Mouse (Mus musculus): ENCODE results near the gene Pigq.

Pigq gene

GRCm38 (mm10) chr17:25964271-25964670 lies 19.5 kb upstream of the Pigq start:
- POLR2A ChIA-PET = interaction anchor here in 2 of 4 experiments (0.9 to 2.9 kb wide), 9 partner anchors 8 to 237 kb away, joined by 3 to 11 read pairs (median 3); partner anchors contain the start of genes Capn15 (in 1 of the 2), Chtf18 (in 1 of the 2) and Rpusd1 (in 1 of the 2)
- CTCF ChIA-PET = interaction anchor here in 3 of 4 experiments (0.6 to 1.4 kb wide), 4 partner anchors 45 to 1267 kb away, joined by 3 to 4 read pairs (median 3); no protein-coding TSS in a partner anchor

- ChIA-PET CTCF (interaction anchor here in 2 of 4 experiments (0.9 to 1.6 kb wide), 3 partner anchors 14 to 88 kb away, joined by 3 to 4 read pairs (median 3); no protein-coding TSS in a partner anchor), POLR2A (interaction anchor here in 2 of 4 experiments (0.7 to 2.9 kb wide), 5 partner anchors 10 to 29 kb away, joined by 3 to 11 read pairs (median 3); partner anchors contain the start of gene Capn15 (in 2 of the 2))
Observed at GRCm38 (mm10) chr17:25962413-25962905, 17.7 kb upstream of the Pigq start.

DNA sequence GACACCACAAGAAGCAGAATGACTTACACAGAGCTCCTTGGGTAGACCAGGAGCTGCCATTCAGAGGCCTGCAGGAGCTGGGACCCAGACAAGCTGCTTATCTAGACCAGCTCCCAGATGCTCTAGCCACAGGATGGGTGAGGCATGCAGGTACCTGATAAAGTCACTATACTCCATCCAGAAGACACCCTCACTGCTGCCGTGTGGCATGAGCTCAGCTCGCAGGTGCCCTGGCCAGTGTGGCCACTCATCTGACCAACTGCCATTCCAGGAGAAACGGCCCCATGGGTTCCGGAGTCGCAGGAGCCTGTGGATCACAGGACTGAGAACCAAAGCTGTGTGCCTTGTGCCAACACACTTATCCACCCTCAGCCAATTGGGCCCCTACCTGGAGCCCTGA lies 16.8 kb upstream of the Pigq start:
- ChIA-PET CTCF (interaction anchor here in 2 of 4 experiments (0.6 to 1.6 kb wide), 3 partner anchors 13 to 67 kb away, joined by 3 to 4 read pairs (median 3); no protein-coding TSS in a partner anchor), POLR2A (interaction anchor here in 2 of 4 experiments (1.2 to 1.6 kb wide), 4 partner anchors 10 to 29 kb away, joined by 3 to 4 read pairs (median 3); partner anchors contain the start of gene Capn15 (in 1 of the 2))

- POLR2A ChIA-PET = interaction anchor here in 1 of 4 experiments (0.6 to 1.2 kb wide), 3 partner anchors 9 to 71 kb away, joined by 3 to 4 read pairs (median 3); no protein-coding TSS in a partner anchor
- CTCF ChIA-PET = interaction anchor here in 1 of 4 experiments (0.7 kb wide), 1 partner anchor 50 kb away, joined by 3 read pairs; no protein-coding TSS in a partner anchor
Observed at GRCm38 (mm10) chr17:25959630-25960467, 15.1 kb upstream of the Pigq start.

- ChIA-PET CTCF (interaction anchor here in 1 of 4 experiments (1.1 kb wide), 1 partner anchor 65 kb away, joined by 4 read pairs; no protein-coding TSS in a partner anchor), POLR2A (interaction anchor here in 2 of 4 experiments (0.6 to 1.6 kb wide), 6 partner anchors 12 to 180 kb away, joined by 3 to 7 read pairs (median 3); partner anchors contain the start of gene Axin1 (in 1 of the 2))
Observed at GRCm38 (mm10) chr17:25958771-25959494, 14.2 kb upstream of the Pigq start.

DNA sequence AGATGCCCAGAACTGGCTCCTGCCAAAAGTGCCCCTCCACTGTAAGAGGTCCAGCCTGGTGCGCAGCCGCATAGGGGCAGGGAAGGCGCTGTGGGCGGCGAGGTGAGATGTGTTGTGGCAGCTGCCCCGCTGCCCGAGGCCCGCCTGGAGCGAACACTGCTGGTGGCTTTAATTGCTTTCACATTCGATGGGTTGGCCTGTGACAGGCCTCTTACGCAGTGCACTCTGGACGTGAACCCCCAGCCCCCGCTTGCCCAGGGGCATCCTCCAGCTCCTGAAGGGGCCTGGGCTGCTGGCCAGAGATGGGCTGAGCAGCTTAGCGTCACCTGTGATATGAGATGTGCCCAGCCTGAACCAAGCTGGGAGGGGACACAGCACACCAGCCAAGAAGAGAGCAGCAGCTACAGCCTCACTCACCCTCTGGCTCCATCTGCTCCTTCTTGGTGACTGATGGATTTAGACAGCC lies 12.9 kb upstream of the Pigq start:
- ChIA-PET CTCF (interaction anchor here in 1 of 4 experiments (1.1 kb wide), 1 partner anchor 64 kb away, joined by 4 read pairs; no protein-coding TSS in a partner anchor), POLR2A (interaction anchor here in 2 of 4 experiments (0.8 to 1.6 kb wide), 5 partner anchors 10 to 181 kb away, joined by 3 to 7 read pairs (median 3); partner anchors contain the start of genes Axin1 (in 1 of the 2), Capn15 (in 1 of the 2) and Stub1 (in 1 of the 2))

DNA sequence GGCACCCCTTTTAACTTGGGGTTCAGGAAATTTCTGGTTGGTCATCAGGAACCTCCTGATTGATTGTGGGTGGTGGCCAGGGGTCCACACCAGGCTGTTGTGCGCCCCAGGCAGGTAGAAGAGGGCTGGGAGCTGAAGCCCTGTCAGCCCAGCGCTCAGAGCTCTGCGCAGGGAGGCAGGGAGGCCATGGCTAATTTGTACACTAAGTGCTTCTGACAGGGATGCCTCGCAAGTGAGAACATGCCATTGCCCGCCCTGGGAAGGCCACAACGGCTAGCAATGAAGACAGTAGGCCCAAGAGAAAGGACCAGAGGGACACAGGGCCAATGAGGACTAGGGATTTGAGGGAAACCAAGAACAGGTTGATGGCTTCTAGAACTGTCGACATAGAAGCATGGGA lies 11.9 kb upstream of the Pigq start:
- ChIA-PET POLR2A (interaction anchor here in 1 of 4 experiments (1.1 kb wide), 1 partner anchor 124 kb away, joined by 3 read pairs; the partner anchor contains the start of gene Stub1), CTCF (no interaction called here)

DNA sequence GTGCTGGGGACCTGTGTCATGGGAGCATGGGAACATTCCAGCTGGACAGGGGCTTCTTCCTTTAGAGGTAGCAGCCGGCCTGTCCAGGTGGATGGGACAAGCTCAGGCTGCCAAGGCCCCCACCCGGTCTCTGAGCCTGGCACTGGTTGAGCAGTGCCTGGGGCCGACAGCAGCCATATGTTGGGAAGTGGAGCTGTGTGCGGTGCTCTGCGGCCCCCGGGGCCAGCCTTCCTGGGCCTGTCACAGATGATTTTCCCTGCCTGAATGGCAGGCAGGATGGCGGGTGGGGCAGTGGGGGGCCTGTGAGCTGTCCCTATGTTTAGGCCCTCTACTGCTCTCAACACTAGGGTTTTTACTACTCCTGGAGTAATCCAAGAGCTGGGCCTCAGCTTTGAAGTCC lies 11.5 kb upstream of the Pigq start:
- POLR2A ChIA-PET = no interaction called here
- CTCF ChIA-PET = interaction anchor here in 1 of 4 experiments (0.6 kb wide), 1 partner anchor 939 kb away, joined by 3 read pairs; no protein-coding TSS in a partner anchor

- ChIA-PET CTCF (interaction anchor here in 1 of 4 experiments (0.6 kb wide), 2 partner anchors 381 to 940 kb away, joined by 3 to 23 read pairs; no protein-coding TSS in a partner anchor), POLR2A (no interaction called here)
Observed at GRCm38 (mm10) chr17:25955736-25956135, 11.0 kb upstream of the Pigq start.

DNA sequence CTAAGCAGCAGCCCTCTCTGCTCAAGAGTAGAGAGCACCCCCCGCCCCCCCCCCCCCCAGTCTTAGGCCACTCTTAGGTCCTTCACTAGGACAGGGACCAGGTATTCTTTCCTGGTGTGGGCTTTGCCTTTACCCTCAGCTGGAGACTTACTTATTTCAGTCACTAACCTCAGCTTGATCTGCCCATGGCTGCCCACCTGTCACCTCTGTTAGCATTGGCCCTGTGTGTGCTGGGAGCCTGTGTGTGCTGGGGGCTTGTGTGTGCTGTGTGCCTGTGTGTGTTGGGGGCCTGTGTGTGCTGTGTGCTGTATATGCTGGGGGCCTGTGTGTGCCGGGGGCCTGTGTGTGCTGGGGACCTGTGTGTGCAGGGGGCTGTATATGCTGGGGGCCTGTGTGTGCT lies 9.9 kb upstream of the Pigq start:
- CTCF ChIA-PET = interaction anchor here in 2 of 4 experiments (0.6 to 1.4 kb wide), 2 partner anchors 57 to 86 kb away, joined by 3 to 5 read pairs; no protein-coding TSS in a partner anchor
- POLR2A ChIA-PET = interaction anchor here in 2 of 4 experiments (0.6 to 5.9 kb wide), 5 partner anchors 10 to 1060 kb away, joined by 3 to 27 read pairs (median 3); partner anchors contain the start of genes Eme2 (in 1 of the 2), Mrps34 (in 1 of the 2), Nhlrc4 (in 1 of the 2) and Pigq (in 1 of the 2)

DNA sequence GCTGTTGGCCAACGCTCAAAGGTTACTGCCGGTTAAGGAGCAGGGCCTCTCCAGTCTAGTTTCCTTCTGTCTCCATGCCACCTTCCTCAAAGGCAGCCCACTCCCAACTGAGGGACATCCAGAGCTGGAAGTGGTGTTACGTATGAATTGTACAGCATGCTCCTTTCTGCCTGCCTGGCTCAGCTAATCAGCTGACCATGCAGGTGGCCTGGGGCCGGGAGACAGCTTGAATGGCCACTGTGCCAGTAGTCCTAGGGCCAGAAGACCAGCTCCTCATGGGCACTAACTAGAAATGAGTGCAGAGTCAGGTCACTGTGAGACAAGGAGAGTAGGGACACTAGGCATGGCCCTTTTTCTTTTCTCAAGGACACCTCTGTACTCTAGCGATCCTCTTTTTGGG lies 8.4 kb upstream of the Pigq start:
- ChIA-PET CTCF (no interaction called here), POLR2A (interaction anchor here in 3 of 4 experiments (0.7 to 5.9 kb wide), 4 partner anchors 11 to 160 kb away, joined by 3 to 27 read pairs (median 3); no protein-coding TSS in a partner anchor)

DNA sequence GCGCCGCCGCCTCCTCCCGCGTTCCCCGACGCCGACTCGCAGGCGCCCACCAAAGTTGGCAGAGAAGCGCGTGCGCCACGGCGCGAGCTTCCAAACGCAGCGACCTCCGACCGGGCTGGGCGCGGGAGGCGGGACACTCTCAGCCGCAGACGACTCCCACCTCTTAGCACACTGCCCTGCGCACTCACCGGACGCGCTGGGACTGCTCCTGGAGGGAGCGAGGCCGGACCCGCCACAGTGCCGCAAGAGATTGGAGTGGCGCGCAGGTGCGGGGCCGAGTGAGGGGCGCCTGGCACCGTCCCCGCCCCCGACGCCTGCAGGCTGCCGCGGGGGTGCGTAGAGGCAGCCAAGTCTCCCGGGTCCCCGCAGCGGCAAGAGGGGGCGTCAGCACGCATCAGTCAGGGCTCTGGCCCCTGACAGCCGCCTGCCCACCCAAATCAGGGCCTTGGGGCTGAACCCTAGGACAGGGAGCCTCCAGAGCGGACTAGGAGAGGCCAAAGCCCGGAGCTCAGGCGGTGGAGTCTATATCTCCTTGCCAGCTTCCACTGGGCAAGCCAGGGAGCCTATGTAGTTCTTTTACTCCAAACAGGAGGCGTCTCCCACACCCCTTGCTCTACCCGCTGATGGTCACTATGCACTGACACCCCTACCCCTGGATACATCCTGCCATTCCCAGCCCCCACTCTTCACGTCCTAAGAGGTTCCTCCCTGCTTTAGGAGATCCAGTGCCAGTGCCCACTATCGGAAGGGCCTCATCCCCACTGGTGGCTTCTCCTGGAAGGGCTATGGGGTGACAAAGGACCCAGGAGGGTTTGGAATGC lies 7.3 kb upstream of the Pigq start, which contains the start of gene A930017K11Rik:
Gene A930017K11Rik, minus strand, starts transcription at position 763 of the 821 bp plus-strand sequence.
- ChIA-PET CTCF (interaction anchor here in 3 of 4 experiments (0.6 to 2.1 kb wide), 7 partner anchors 12 to 220 kb away, joined by 3 to 5 read pairs (median 4); no protein-coding TSS in a partner anchor), POLR2A (interaction anchor here in 3 of 4 experiments (0.6 to 5.9 kb wide), 12 partner anchors 10 to 119 kb away, joined by 3 to 27 read pairs (median 4); partner anchors contain the start of gene Stub1 (in 1 of the 3))

DNA sequence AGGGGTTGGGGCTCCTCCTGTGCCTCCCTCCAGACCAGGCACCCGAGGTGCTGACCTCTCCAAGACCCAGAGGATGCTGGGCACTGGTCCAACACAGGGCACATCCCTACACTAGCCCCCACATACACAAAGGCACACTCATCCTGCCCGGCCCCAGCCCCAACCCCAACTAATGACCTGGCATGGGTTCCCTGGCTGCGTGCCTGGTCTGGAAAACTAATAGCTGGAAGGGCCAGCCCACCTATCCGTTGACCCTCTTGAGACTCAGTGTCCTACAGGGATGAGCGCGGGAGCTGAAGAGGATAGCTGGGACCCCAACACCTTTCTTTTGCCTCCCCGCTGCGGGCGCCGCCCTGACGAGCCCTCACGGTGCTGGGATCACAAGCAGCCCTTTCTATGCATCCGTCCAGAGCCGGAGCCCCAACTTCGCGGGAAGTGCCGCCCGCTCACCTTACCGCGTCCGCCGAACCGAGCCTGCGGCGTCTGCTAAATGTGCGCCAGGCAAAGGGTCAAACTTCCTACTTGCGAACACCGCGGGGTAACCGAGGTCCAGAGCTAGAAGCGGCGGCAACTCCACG lies 6.6 kb upstream of the Pigq start:
- POLR2A ChIA-PET = interaction anchor here in 3 of 4 experiments (0.6 to 5.9 kb wide), 15 partner anchors 9 to 150 kb away, joined by 3 to 27 read pairs (median 4); partner anchors contain the start of gene Stub1 (in 1 of the 3)
- CTCF ChIA-PET = interaction anchor here (0.6 to 2.1 kb wide), 8 partner anchors 11 to 310 kb away, joined by 3 to 5 read pairs (median 4); no protein-coding TSS in a partner anchor

- POLR2A ChIA-PET = interaction anchor here in 2 of 4 experiments (0.6 to 5.9 kb wide), 12 partner anchors 8 to 150 kb away, joined by 3 to 27 read pairs (median 4); no protein-coding TSS in a partner anchor
- CTCF ChIA-PET = interaction anchor here in 3 of 4 experiments (0.6 to 2.1 kb wide), 6 partner anchors 10 to 311 kb away, joined by 3 to 5 read pairs (median 4); no protein-coding TSS in a partner anchor
Observed at GRCm38 (mm10) chr17:25950706-25951105, 6.0 kb upstream of the Pigq start.

DNA sequence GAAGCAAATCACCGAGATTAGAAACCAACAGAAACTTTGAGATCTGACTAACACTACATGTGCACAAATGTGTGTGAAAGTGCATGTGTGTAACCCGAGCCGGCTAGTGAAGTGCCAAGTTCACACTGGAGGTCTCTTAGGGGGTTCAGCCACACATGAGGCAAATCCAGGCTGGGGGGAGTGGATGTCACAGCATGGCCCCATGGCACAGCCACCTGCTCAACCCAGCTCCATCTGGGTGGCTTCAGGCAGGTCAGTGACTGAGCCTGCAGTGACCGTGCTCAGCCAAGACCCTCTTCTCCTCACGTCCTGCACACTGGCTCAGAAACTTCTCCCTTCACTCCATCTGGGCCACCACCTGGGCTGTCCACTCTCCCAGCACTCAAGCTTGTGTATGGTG lies 5.2 kb upstream of the Pigq start:
- ChIA-PET POLR2A (interaction anchor here in 2 of 4 experiments (0.9 to 5.9 kb wide), 7 partner anchors 8 to 75 kb away, joined by 3 to 27 read pairs (median 4); partner anchors contain the start of gene Mettl26 (in 1 of the 2)), CTCF (interaction anchor here in 2 of 4 experiments (1.2 to 2.1 kb wide), 2 partner anchors 56 kb away, joined by 3 to 4 read pairs; no protein-coding TSS in a partner anchor)
